Mouse (Mus musculus): Measurements from ENCODE around the gene Plcg2. TPM values are rescaled to one million over a fixed set of nuclear protein-coding genes. Genes with fewer than 3 reads are reported as not detected.

Gene Plcg2
- polyA plus RNA-seq, 1 experiment from 2014 or later, result 3.4 TPM

- Histone ChIP-seq H3K27ac (ENCODE audit: low read depth, low read length) (no peak overlapping the region), H3K9me3 (ENCODE audit: control insufficient read depth, low read length) (no peaks in the 10 kb centered on the region), H3K4me3 (ENCODE audit: low read depth, low read length) (no peak overlapping the region), H3K36me3 (ENCODE audit: control insufficient read depth, insufficient read depth, low read length) (no peaks in the 10 kb centered on the region), H3K4me1 (ENCODE audit: control insufficient read depth, insufficient read depth, low read length) (no peaks in the 10 kb centered on the region), H3K4me2 (ENCODE audit: low read depth) (no peak overlapping the region), H3K27me3 (ENCODE audit: control insufficient read depth, insufficient read depth, low read length) (no peaks in the 10 kb centered on the region), H3K9ac (ENCODE audit: low read length) (no peak overlapping the region)
- ATAC-seq (ENCODE audit: insufficient read depth, low FRiP score, low TSS enrichment) (no peak), DNase-seq (ENCODE audit: low spot score) (no peak)
- WGBS, result 87% methylated on average over 4 of the region's 4 CpGs
Observed at GRCm38 (mm10) chr8:117518873-117519272, 20.8 kb downstream of the Plcg2 start.

GRCm38 (mm10) chr8:117526185-117526584 lies 28.1 kb downstream of the Plcg2 start:
- H3K27me3 ChIP-seq (ENCODE audit: control insufficient read depth, insufficient read depth, low read length), result no peaks in the 10 kb centered on the region
- no peak overlapping the region for H3K27ac ChIP-seq (ENCODE audit: low read depth, low read length)
- H3K4me1 ChIP-seq (ENCODE audit: control insufficient read depth, insufficient read depth, low read length), result no peaks in the 10 kb centered on the region
- H3K9ac ChIP-seq (ENCODE audit: low read length), result no peak overlapping the region
- DNase-seq (ENCODE audit: low spot score) (no peak), ATAC-seq (ENCODE audit: insufficient read depth, low FRiP score, low TSS enrichment) (no peak)
- WGBS, result 38% methylated on average over 2 of the region's 2 CpGs
- H3K4me2 ChIP-seq (ENCODE audit: low read depth), result no peak overlapping the region
- H3K4me3 ChIP-seq (ENCODE audit: low read depth, low read length), result no peak overlapping the region
- H3K9me3 ChIP-seq (ENCODE audit: control insufficient read depth, low read length), result no peaks in the 10 kb centered on the region
- no peaks in the 10 kb centered on the region for H3K36me3 ChIP-seq (ENCODE audit: control insufficient read depth, insufficient read depth, low read length)

- H3K27ac ChIP-seq (ENCODE audit: low read depth, low read length), result no peak overlapping the region
- no peaks in the 10 kb centered on the region for H3K4me1 ChIP-seq (ENCODE audit: control insufficient read depth, insufficient read depth, low read length)
- WGBS, result 92% methylated on average over 5 of the region's 5 CpGs
- no peak overlapping the region for H3K4me2 ChIP-seq (ENCODE audit: low read depth)
- ATAC-seq (ENCODE audit: insufficient read depth, low FRiP score, low TSS enrichment), result no peak
- H3K9ac ChIP-seq (ENCODE audit: low read length), result no peak overlapping the region
- no peak for DNase-seq (ENCODE audit: low spot score)
- H3K4me3 ChIP-seq (ENCODE audit: low read depth, low read length), result no peak overlapping the region
- no peaks in the 10 kb centered on the region for H3K27me3 ChIP-seq (ENCODE audit: control insufficient read depth, insufficient read depth, low read length)
- no peaks in the 10 kb centered on the region for H3K9me3 ChIP-seq (ENCODE audit: control insufficient read depth, low read length)
- H3K36me3 ChIP-seq (ENCODE audit: control insufficient read depth, insufficient read depth, low read length), result no peaks in the 10 kb centered on the region
Observed at GRCm38 (mm10) chr8:117527983-117528382, 29.9 kb downstream of the Plcg2 start.

- Histone ChIP-seq H3K4me2 (ENCODE audit: low read depth) (no peak overlapping the region), H3K36me3 (ENCODE audit: control insufficient read depth, insufficient read depth, low read length) (no peaks in the 10 kb centered on the region), H3K4me1 (ENCODE audit: control insufficient read depth, insufficient read depth, low read length) (no peaks in the 10 kb centered on the region), H3K9ac (ENCODE audit: low read length) (no peak overlapping the region), H3K9me3 (ENCODE audit: control insufficient read depth, low read length) (no peaks in the 10 kb centered on the region), H3K27ac (ENCODE audit: low read depth, low read length) (no peak overlapping the region), H3K4me3 (ENCODE audit: low read depth, low read length) (no peak overlapping the region), H3K27me3 (ENCODE audit: control insufficient read depth, insufficient read depth, low read length) (no peaks in the 10 kb centered on the region)
- WGBS, result 65% methylated on average over 5 of the region's 5 CpGs
- no peak for DNase-seq (ENCODE audit: low spot score)
- no peak for ATAC-seq (ENCODE audit: insufficient read depth, low FRiP score, low TSS enrichment)
Observed at GRCm38 (mm10) chr8:117529177-117529576, 31.1 kb downstream of the Plcg2 start.

GRCm38 (mm10) chr8:117532381-117532972 lies 34.4 kb downstream of the Plcg2 start:
- Histone ChIP-seq H3K9me3 (ENCODE audit: control insufficient read depth, low read length) (no peaks in the 10 kb centered on the region), H3K4me2 (ENCODE audit: low read depth) (no peak overlapping the region), H3K4me1 (ENCODE audit: control insufficient read depth, insufficient read depth, low read length) (no peaks in the 10 kb centered on the region), H3K9ac (ENCODE audit: low read length) (no peak overlapping the region), H3K4me3 (ENCODE audit: low read depth, low read length) (no peak overlapping the region), H3K36me3 (ENCODE audit: control insufficient read depth, insufficient read depth, low read length) (no peaks in the 10 kb centered on the region), H3K27ac (ENCODE audit: low read depth, low read length) (no peak overlapping the region), H3K27me3 (ENCODE audit: control insufficient read depth, insufficient read depth, low read length) (no peaks in the 10 kb centered on the region)
- ATAC-seq (ENCODE audit: insufficient read depth, low FRiP score, low TSS enrichment) (no peak), DNase-seq (ENCODE audit: low spot score) (no peak)
- WGBS, result 92% methylated on average over 15 of the region's 15 CpGs

GRCm38 (mm10) chr8:117536862-117537261 lies 38.8 kb downstream of the Plcg2 start:
- no peaks in the 10 kb centered on the region for H3K4me1 ChIP-seq (ENCODE audit: control insufficient read depth, insufficient read depth, low read length)
- ATAC-seq (ENCODE audit: insufficient read depth, low FRiP score, low TSS enrichment), result no peak
- no peaks in the 10 kb centered on the region for H3K27me3 ChIP-seq (ENCODE audit: control insufficient read depth, insufficient read depth, low read length)
- H3K4me2 ChIP-seq (ENCODE audit: low read depth), result no peak overlapping the region
- H3K9me3 ChIP-seq (ENCODE audit: control insufficient read depth, low read length), result no peaks in the 10 kb centered on the region
- no peaks in the 10 kb centered on the region for H3K36me3 ChIP-seq (ENCODE audit: control insufficient read depth, insufficient read depth, low read length)
- no peak overlapping the region for H3K9ac ChIP-seq (ENCODE audit: low read length)
- no peak overlapping the region for H3K27ac ChIP-seq (ENCODE audit: low read depth, low read length)
- no peak overlapping the region for H3K4me3 ChIP-seq (ENCODE audit: low read depth, low read length)
- 66% methylated on average over 4 of the region's 6 CpGs for WGBS
- no peak for DNase-seq (ENCODE audit: low spot score)

GRCm38 (mm10) chr8:117537751-117538150 lies 39.7 kb downstream of the Plcg2 start:
- no peaks in the 10 kb centered on the region for H3K27me3 ChIP-seq (ENCODE audit: control insufficient read depth, insufficient read depth, low read length)
- H3K36me3 ChIP-seq (ENCODE audit: control insufficient read depth, insufficient read depth, low read length), result no peaks in the 10 kb centered on the region
- H3K27ac ChIP-seq (ENCODE audit: low read depth, low read length), result no peak overlapping the region
- H3K9ac ChIP-seq (ENCODE audit: low read length), result no peak overlapping the region
- no peak for DNase-seq (ENCODE audit: low spot score)
- no peak overlapping the region for H3K4me3 ChIP-seq (ENCODE audit: low read depth, low read length)
- H3K4me1 ChIP-seq (ENCODE audit: control insufficient read depth, insufficient read depth, low read length), result no peaks in the 10 kb centered on the region
- no peak for ATAC-seq (ENCODE audit: insufficient read depth, low FRiP score, low TSS enrichment)
- WGBS, result 69% methylated on average over 7 of the region's 7 CpGs
- no peaks in the 10 kb centered on the region for H3K9me3 ChIP-seq (ENCODE audit: control insufficient read depth, low read length)
- H3K4me2 ChIP-seq (ENCODE audit: low read depth), result no peak overlapping the region

- H3K4me2 ChIP-seq (ENCODE audit: low read depth), result no peak overlapping the region
- H3K9me3 ChIP-seq (ENCODE audit: control insufficient read depth, low read length), result no peaks in the 10 kb centered on the region
- H3K4me1 ChIP-seq (ENCODE audit: control insufficient read depth, insufficient read depth, low read length), result no peaks in the 10 kb centered on the region
- no peak overlapping the region for H3K27ac ChIP-seq (ENCODE audit: low read depth, low read length)
- no peaks in the 10 kb centered on the region for H3K27me3 ChIP-seq (ENCODE audit: control insufficient read depth, insufficient read depth, low read length)
- H3K36me3 ChIP-seq (ENCODE audit: control insufficient read depth, insufficient read depth, low read length), result no peaks in the 10 kb centered on the region
- DNase-seq (ENCODE audit: low spot score) (no peak), ATAC-seq (ENCODE audit: insufficient read depth, low FRiP score, low TSS enrichment) (no peak)
- no peak overlapping the region for H3K4me3 ChIP-seq (ENCODE audit: low read depth, low read length)
- H3K9ac ChIP-seq (ENCODE audit: low read length), result no peak overlapping the region
Observed at GRCm38 (mm10) chr8:117542951-117543350, 44.9 kb downstream of the Plcg2 start.

- Histone ChIP-seq H3K27ac (ENCODE audit: low read depth, low read length) (no peak overlapping the region), H3K27me3 (ENCODE audit: control insufficient read depth, insufficient read depth, low read length) (no peaks in the 10 kb centered on the region), H3K4me1 (ENCODE audit: control insufficient read depth, insufficient read depth, low read length) (no peaks in the 10 kb centered on the region), H3K4me2 (ENCODE audit: low read depth) (no peak overlapping the region), H3K4me3 (ENCODE audit: low read depth, low read length) (no peak overlapping the region), H3K9me3 (ENCODE audit: control insufficient read depth, low read length) (no peaks in the 10 kb centered on the region), H3K36me3 (ENCODE audit: control insufficient read depth, insufficient read depth, low read length) (no peaks in the 10 kb centered on the region), H3K9ac (ENCODE audit: low read length) (no peak overlapping the region)
- no peak for DNase-seq (ENCODE audit: low spot score)
- no peak for ATAC-seq (ENCODE audit: insufficient read depth, low FRiP score, low TSS enrichment)
- WGBS, result 78% methylated on average over 6 of the region's 6 CpGs
Observed at GRCm38 (mm10) chr8:117543789-117544188, 45.7 kb downstream of the Plcg2 start.
